Mouse (Mus musculus): ENCODE results near the gene Micu1.
"Not testable (repeated sequence)": the region's sequence is repeated elsewhere in the genome, so short reads cannot be mapped to it uniquely, and the experiment has no call there.

The Micu1 gene

GRCm38 (mm10) chr10:59702207-59703032 is at the start of gene Micu1:
Gene Micu1 (plus strand): TSS chr10:59702477.
- DNase-seq (ENCODE audit: low spot score), result peak; percentile 93

GRCm38 (mm10) chr10:59656799-59657198 is 45.5 kb upstream of the Micu1 start:
- no peak for DNase-seq (ENCODE audit: low spot score)

- DNase-seq (ENCODE audit: low spot score), result no peak
Observed at GRCm38 (mm10) chr10:59664765-59665164, 37.5 kb upstream of the Micu1 start.

GRCm38 (mm10) chr10:59665503-59666291 is 36.6 kb upstream of the Micu1 start:
- DNase-seq (ENCODE audit: low spot score), result no peak

- peak; percentile 7 for DNase-seq (ENCODE audit: low spot score)
Observed at GRCm38 (mm10) chr10:59667377-59667776, 34.9 kb upstream of the Micu1 start.

GRCm38 (mm10) chr10:59668491-59668890 is 33.8 kb upstream of the Micu1 start:
- no peak for DNase-seq (ENCODE audit: low spot score)

- DNase-seq (ENCODE audit: low spot score), result no peak
Observed at GRCm38 (mm10) chr10:59677836-59678235, 24.4 kb upstream of the Micu1 start.

- no peak for DNase-seq (ENCODE audit: low spot score)
Observed at GRCm38 (mm10) chr10:59679189-59679588, 23.1 kb upstream of the Micu1 start.

- not testable (repeated sequence) for DNase-seq (ENCODE audit: low spot score)
Observed at GRCm38 (mm10) chr10:59685586-59685985, 16.7 kb upstream of the Micu1 start.

GRCm38 (mm10) chr10:59687126-59687525 is 15.2 kb upstream of the Micu1 start:
- no peak for DNase-seq (ENCODE audit: low spot score)

GRCm38 (mm10) chr10:59689836-59690235 is 12.4 kb upstream of the Micu1 start:
- no peak for DNase-seq (ENCODE audit: low spot score)

GRCm38 (mm10) chr10:59692441-59692840 is 9.8 kb upstream of the Micu1 start:
- DNase-seq (ENCODE audit: low spot score), result no peak

- no peak for DNase-seq (ENCODE audit: low spot score)
Observed at GRCm38 (mm10) chr10:59694104-59694503, 8.2 kb upstream of the Micu1 start.

- no peak for DNase-seq (ENCODE audit: low spot score)
Observed at GRCm38 (mm10) chr10:59699516-59699915, 2.8 kb upstream of the Micu1 start.

- DNase-seq (ENCODE audit: low spot score), result no peak
Observed at GRCm38 (mm10) chr10:59701805-59702204, 472 bp upstream of the Micu1 start.

GRCm38 (mm10) chr10:59703060-59703760 is 933 bp downstream of the Micu1 start:
- DNase-seq (ENCODE audit: low spot score), result no peak

- DNase-seq (ENCODE audit: low spot score), result no peak
Observed at GRCm38 (mm10) chr10:59706991-59707546, 4.8 kb downstream of the Micu1 start.

GRCm38 (mm10) chr10:59707595-59707994 is 5.3 kb downstream of the Micu1 start:
- no peak for DNase-seq (ENCODE audit: low spot score)

- no peak for DNase-seq (ENCODE audit: low spot score)
Observed at GRCm38 (mm10) chr10:59709281-59709680, 7.0 kb downstream of the Micu1 start.

GRCm38 (mm10) chr10:59710246-59710645 is 8.0 kb downstream of the Micu1 start:
- no peak for DNase-seq (ENCODE audit: low spot score)

GRCm38 (mm10) chr10:59712062-59712461 is 9.8 kb downstream of the Micu1 start:
- no peak for DNase-seq (ENCODE audit: low spot score)

GRCm38 (mm10) chr10:59720017-59720416 is 17.7 kb downstream of the Micu1 start:
- DNase-seq (ENCODE audit: low spot score), result no peak

Measured in ovary, adult 18-20 months (tissue).